Comparison of ENCODE assay signal across 16 mouse cellular contexts in the genomic region with DNA sequence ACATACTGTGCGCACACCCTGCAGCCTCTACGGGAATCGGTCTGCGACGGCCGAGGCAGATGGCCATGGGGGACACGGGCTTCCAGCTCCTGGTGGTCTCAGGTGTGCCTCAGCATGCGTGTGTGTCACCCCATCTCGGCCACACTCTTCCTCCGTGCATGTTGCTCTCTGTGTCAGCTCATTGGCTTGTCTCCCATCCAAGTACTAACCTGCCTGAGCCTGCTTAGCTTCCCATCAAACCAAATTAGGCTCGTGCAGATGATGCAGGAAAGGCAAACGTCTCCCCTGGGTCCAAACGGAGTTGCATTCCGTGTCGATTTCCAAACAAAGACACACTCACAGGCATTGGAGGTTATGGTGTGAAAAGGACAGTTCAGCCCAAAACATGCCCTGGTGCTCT.
A peak's percentile ranks its signal among the peaks of the same experiment; 100 is the strongest.
DNase-seq lines count a peak whose midpoint lies in the region; ATAC-seq lines count a peak whose summit lies in the region.
"Had no signal": no experiment of that assay in that cellular context is flagged by ENCODE, and none has a peak within 500 bp of the region (broad histone marks: within the 10 kb centered on the region; RNA-seq: fewer than 3 reads in every experiment).

No protein-coding gene starts in this region.

- 0 out of 2 replicates have a peak, but pooled peaks have one; percentile 16 for ATAC-seq in forebrain, embryonic 13.5 days
- no peak for ATAC-seq in forebrain, embryonic 15.5 days (replicated peaks)
- 0 out of 2 replicates have a peak, but pooled peaks have one; percentile 31 for ATAC-seq in hindbrain, embryonic 14.5 days (ENCODE audit: low FRiP score)
- no peak for ATAC-seq in midbrain, embryonic 14.5 days (ENCODE audit: low FRiP score, low TSS enrichment)
- no peak for ATAC-seq in heart, embryonic 11.5 days (replicated peaks; ENCODE audit: insufficient number of reproducible peaks, low FRiP score, low TSS enrichment)
- ATAC-seq in megakaryocyte progenitor cell, adult 5-6 weeks (replicated peaks; ENCODE audit: poor library complexity): no peak
- ATAC-seq in cerebellum, adult (ENCODE audit: insufficient number of reproducible peaks, low FRiP score, low TSS enrichment): no peak

- no peaks in the 10 kb centered on the region for H3K9me3 ChIP-seq in forebrain, embryonic 13.5 days (replicated peaks)
- H3K9me3 ChIP-seq in forebrain, embryonic 15.5 days: no peaks in the 10 kb centered on the region
- H3K9me3 ChIP-seq in hindbrain, embryonic 14.5 days (ENCODE audit: control insufficient read depth, low read length): no peaks in the 10 kb centered on the region
- H3K9me3 ChIP-seq in midbrain, embryonic 14.5 days (ENCODE audit: control insufficient read depth, low read length): no peaks in the 10 kb centered on the region
- no peaks in the 10 kb centered on the region for H3K9me3 ChIP-seq in heart, embryonic 11.5 days (replicated peaks; ENCODE audit: control insufficient read depth, low read length)
- H3K9me3 ChIP-seq: liver, embryonic 13.5 days had no signal

- H3K4me1 ChIP-seq in forebrain, embryonic 13.5 days: peaks cover 14% of the 10 kb centered on the region
- H3K4me1 ChIP-seq in forebrain, embryonic 15.5 days: peaks cover 12% of the 10 kb centered on the region
- H3K4me1 ChIP-seq in hindbrain, embryonic 14.5 days (replicated peaks; ENCODE audit: control insufficient read depth, insufficient read depth, low read length): peaks cover 13% of the 10 kb centered on the region; the same call in 1 of the 2 replicates
- peaks cover 12% of the 10 kb centered on the region; the same call in 1 of the 2 replicates for H3K4me1 ChIP-seq in midbrain, embryonic 14.5 days (ENCODE audit: control insufficient read depth, insufficient read depth, low read length)
- H3K4me1 ChIP-seq in heart, embryonic 11.5 days (ENCODE audit: control insufficient read depth, insufficient read depth, low read length): no peaks in the 10 kb centered on the region
- H3K4me1 ChIP-seq: liver, embryonic 13.5 days had no signal

- 73% methylated on average over 15 of the region's 15 CpGs for WGBS in forebrain, embryonic 13.5 days
- WGBS in forebrain, embryonic 15.5 days: 64% methylated on average over 15 of the region's 15 CpGs
- 39% methylated on average over 15 of the region's 15 CpGs for WGBS in hindbrain, embryonic 14.5 days
- WGBS in midbrain, embryonic 14.5 days: 51% methylated on average over 15 of the region's 15 CpGs
- WGBS in heart, embryonic 11.5 days (ENCODE audit: insufficient replicate concordance): 80% methylated on average over 15 of the region's 15 CpGs

- H3K27ac ChIP-seq in forebrain, embryonic 13.5 days: no peak overlapping the region
- no peak overlapping the region; the same call in 1 of the 2 replicates for H3K27ac ChIP-seq in forebrain, embryonic 15.5 days (replicated peaks)
- peak overlapping the region; percentile 55; the same call in 1 of the 2 replicates for H3K27ac ChIP-seq in hindbrain, embryonic 14.5 days
- H3K27ac ChIP-seq in midbrain, embryonic 14.5 days (replicated peaks; ENCODE audit: low read depth, low read length): no peak overlapping the region
- H3K27ac ChIP-seq in heart, embryonic 11.5 days (ENCODE audit: low read depth, low read length): no peak overlapping the region
- H3K27ac ChIP-seq: heart, adult 2 months; layer of hippocampus, adult 2 months; liver, embryonic 13.5 days had no signal

- peak; percentile 69 for DNase-seq in hindbrain, embryonic 14.5 days (ENCODE audit: low spot score)
- DNase-seq in midbrain, embryonic 14.5 days: peak; percentile 61
- DNase-seq in retina, postnatal 1 day: peak; percentile 76
- DNase-seq: cerebellum, adult 18-20 months; heart, adult 2 months; heart, postnatal 36 days; kidney, adult 8-10 months; liver, embryonic 13.5 days; lung, postnatal 14 days; right cerebral cortex, postnatal 14 days had no signal

- H3K9ac ChIP-seq in forebrain, embryonic 13.5 days: no peak overlapping the region
- no peak overlapping the region for H3K9ac ChIP-seq in forebrain, embryonic 15.5 days (replicated peaks)
- H3K9ac ChIP-seq in hindbrain, embryonic 14.5 days: no peak overlapping the region; the same call in 1 of the 2 replicates
- no peak overlapping the region; the same call in 1 of the 2 replicates for H3K9ac ChIP-seq in midbrain, embryonic 14.5 days (replicated peaks; ENCODE audit: low read length)
- no peak overlapping the region for H3K9ac ChIP-seq in heart, embryonic 11.5 days (ENCODE audit: low read depth, low read length)
- H3K9ac ChIP-seq: liver, embryonic 13.5 days had no signal

- H3K27me3 ChIP-seq in forebrain, embryonic 13.5 days: no peaks in the 10 kb centered on the region
- no peaks in the 10 kb centered on the region for H3K27me3 ChIP-seq in forebrain, embryonic 15.5 days
- no peaks in the 10 kb centered on the region for H3K27me3 ChIP-seq in hindbrain, embryonic 14.5 days (ENCODE audit: control insufficient read depth, insufficient read depth, low read length)
- H3K27me3 ChIP-seq in midbrain, embryonic 14.5 days (ENCODE audit: control insufficient read depth, insufficient read depth, low read length): no peaks in the 10 kb centered on the region
- no peaks in the 10 kb centered on the region for H3K27me3 ChIP-seq in heart, embryonic 11.5 days (ENCODE audit: control insufficient read depth, insufficient read depth, low read length)
- H3K27me3 ChIP-seq: liver, embryonic 13.5 days had no signal

- H3K36me3 ChIP-seq in forebrain, embryonic 13.5 days (ENCODE audit: poor library complexity, severe bottlenecking): no peaks in the 10 kb centered on the region
- no peaks in the 10 kb centered on the region for H3K36me3 ChIP-seq in forebrain, embryonic 15.5 days
- no peaks in the 10 kb centered on the region for H3K36me3 ChIP-seq in hindbrain, embryonic 14.5 days (replicated peaks; ENCODE audit: control insufficient read depth, insufficient read depth)
- H3K36me3 ChIP-seq in midbrain, embryonic 14.5 days (ENCODE audit: control insufficient read depth, insufficient read depth, low read length): no peaks in the 10 kb centered on the region
- no peaks in the 10 kb centered on the region for H3K36me3 ChIP-seq in heart, embryonic 11.5 days (ENCODE audit: control insufficient read depth, insufficient read depth, low read length)
- H3K36me3 ChIP-seq: liver, embryonic 13.5 days had no signal

- no peak overlapping the region for H3K4me2 ChIP-seq in forebrain, embryonic 13.5 days
- H3K4me2 ChIP-seq in forebrain, embryonic 15.5 days (replicated peaks): no peak overlapping the region
- H3K4me2 ChIP-seq in hindbrain, embryonic 14.5 days (replicated peaks): peak overlapping the region; percentile 27
- H3K4me2 ChIP-seq in midbrain, embryonic 14.5 days (ENCODE audit: low read length): no peak overlapping the region
- no peak overlapping the region for H3K4me2 ChIP-seq in heart, embryonic 11.5 days
- H3K4me2 ChIP-seq: liver, embryonic 13.5 days had no signal

- H3K4me3 ChIP-seq in forebrain, embryonic 13.5 days: no peak overlapping the region
- H3K4me3 ChIP-seq in forebrain, embryonic 15.5 days: no peak overlapping the region
- no peak overlapping the region for H3K4me3 ChIP-seq in hindbrain, embryonic 14.5 days (replicated peaks; ENCODE audit: low read length)
- H3K4me3 ChIP-seq in midbrain, embryonic 14.5 days (replicated peaks; ENCODE audit: low read depth, low read length): no peak overlapping the region
- H3K4me3 ChIP-seq in heart, embryonic 11.5 days (ENCODE audit: low read depth, low read length): no peak overlapping the region
- H3K4me3 ChIP-seq: heart, adult 2 months; layer of hippocampus, adult 2 months; liver, embryonic 13.5 days had no signal

Comparison
In these comparisons a context has a peak if more than half of its experiments do, and no peak if none do; other contexts are left out.
1. ATAC-seq: peak in forebrain, embryonic 13.5 days (single experiment) and hindbrain, embryonic 14.5 days (single experiment); none in forebrain, embryonic 15.5 days (single experiment), midbrain, embryonic 14.5 days (single experiment), heart, embryonic 11.5 days (single experiment), megakaryocyte progenitor cell, adult 5-6 weeks (single experiment) and cerebellum, adult (single experiment).
2. Peak in every context shown above with its lines, with median percentiles within 50 percentile points of each other: DNase-seq.